Mouse (Mus musculus) retina, adult 2 months (tissue): ENCODE measurements at regions not wholly inside any gene's neighbourhood (a gene's known extent, or its start where the extent isn't known, plus 50 kb on each side); places are given as distances from the start of the nearest gene placed in this dataset.

Experiments
- DNase-seq: peaks from one replicate; pipeline ENCODE4 v3.0.0-alpha.2; 2012; ENCODE audit warnings: low read depth, low spot score

- DNase-seq, result no peak
Observed at GRCm38 (mm10) chr8:36361818-36362217, 596.2 kb downstream of the Gm19410 start.

DNA sequence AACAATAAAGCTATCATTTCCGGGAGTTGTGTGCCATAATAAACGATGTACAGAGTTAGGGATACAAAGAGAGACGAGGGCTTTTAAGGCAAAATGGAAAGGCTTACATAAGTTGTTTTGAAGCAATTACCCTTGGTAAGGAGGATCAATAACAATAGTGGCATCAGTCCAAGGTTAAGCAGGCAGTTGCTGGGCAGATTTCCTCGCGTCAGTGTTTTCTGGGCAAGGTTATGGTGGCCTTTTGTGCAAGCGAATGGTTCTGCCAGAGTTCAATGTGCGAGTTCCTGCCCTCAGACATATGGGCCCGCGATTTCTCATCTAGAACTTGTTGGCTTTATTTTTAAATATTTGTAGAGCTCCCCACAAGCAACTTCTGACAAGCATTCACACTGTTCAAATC is 597.7 kb downstream of the Gm19410 start:
- no peak for DNase-seq

DNA sequence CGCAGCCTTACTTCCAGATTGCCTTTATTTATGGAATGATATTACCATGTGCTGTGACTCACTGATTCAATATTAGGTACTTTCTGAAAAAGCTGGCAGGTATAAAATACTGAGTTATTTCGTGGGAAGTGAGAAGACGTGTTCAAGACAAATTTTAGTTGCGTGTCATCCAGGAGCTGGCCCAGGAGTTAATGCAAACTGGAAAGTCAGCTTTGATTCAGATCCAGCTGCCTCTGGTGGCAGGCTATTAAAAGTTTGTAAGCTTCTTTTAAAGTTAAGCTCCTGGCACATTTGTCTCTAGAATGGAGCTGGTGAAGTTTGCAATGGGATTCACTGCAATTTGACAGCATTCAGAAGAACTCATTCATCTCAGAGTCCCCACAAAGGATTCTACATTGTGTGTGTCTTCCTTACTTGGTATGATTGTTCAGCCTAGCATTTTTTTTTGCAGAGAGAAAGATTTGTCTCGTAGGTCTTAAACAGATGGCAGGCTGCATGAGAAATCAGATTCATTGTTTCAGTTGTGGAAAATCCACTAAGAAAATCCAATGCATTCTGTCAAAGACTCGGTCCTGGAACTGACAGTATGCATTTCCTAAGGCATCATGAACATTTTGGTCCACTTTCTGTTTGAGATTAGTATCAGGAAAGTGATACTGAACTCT is 599.1 kb downstream of the Gm19410 start:
- DNase-seq, result no peak

GRCm38 (mm10) chr8:36365945-36366344 is 600.4 kb downstream of the Gm19410 start:
- DNase-seq, result no peak

GRCm38 (mm10) chr8:36376579-36377350 is 611.2 kb downstream of the Gm19410 start:
- DNase-seq, result peak; percentile 13

DNA sequence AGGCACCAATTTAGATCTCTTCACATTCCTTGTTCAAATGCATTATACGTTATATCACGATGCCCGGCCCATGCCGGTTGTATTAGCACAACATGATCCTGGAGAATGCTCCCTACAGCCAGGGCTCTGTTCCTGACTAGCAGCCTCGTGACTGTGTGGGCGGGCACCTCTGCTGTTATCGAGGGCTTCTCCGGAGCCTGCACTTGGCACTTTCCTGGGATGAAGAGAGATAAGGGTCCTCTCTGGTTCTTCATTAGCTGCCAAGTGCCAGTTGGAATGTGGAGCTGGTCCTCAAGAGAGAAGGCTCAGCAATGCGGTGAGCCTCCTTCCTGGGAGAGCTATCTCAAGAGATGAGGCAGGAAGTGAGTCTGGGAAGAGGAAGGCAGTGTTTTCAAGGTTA is 598.9 kb upstream of the AI429214 start:
- DNase-seq, result no peak

DNA sequence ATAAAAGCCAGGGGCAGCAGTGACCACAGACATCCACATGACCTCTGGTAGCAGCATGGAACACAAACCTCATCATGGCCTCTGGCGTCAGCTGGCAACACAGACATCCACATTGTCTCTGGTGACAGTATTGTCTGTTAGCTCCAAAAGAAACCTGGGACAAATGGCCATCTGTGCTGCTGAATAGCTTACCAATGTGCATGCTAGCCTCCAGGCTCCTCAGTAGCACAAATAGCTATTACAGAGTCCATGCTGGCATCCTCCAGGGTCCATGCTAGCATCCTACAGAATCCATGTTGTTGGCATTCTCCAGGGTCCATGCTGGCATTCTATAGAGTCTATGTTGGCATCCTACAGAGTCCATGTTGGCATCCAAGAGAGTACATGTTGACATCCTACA is 596.9 kb upstream of the AI429214 start:
- DNase-seq, result no peak

DNA sequence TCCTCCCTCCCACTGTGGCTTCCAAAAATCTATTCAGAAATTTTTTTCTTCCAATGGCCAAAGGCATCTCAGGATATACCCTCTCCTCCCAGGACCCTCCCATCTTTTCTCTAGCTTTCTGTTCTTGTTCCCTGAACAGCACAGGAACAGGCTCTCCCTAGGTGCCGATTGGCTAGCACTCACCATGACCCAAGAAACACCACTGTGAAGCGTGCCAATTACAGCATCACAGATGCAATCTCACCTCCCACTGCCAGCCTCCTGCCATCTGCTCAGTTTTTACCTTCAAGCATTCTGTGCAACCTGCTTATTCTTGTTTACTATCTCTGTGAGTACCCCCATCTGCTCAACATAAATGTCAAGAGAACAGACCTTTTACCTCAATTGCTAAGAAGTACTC is 586.7 kb upstream of the AI429214 start:
- DNase-seq, result no peak
